Mouse (Mus musculus) heart, embryonic 10.5 days (tissue): ENCODE measurements around the gene Syngap1. TPM values are rescaled to one million over a fixed set of nuclear protein-coding genes. Genes with fewer than 3 reads are reported as not detected.
A peak's percentile ranks its signal among the peaks of the same experiment; 100 is the strongest.

Experiments
- DNase-seq: peaks from one replicate; pipeline ENCODE4 v3.0.0-alpha.2; 2017; ENCODE audit warnings: low spot score
- H3K27ac ChIP-seq: fragments of 300-500 bp; sonication (generic); 2 replicates; pipeline ENCODE4 v1.5.1; 2016; ENCODE audit warnings: mild to moderate bottlenecking
- H3K27me3 ChIP-seq: fragments of 300-500 bp; sonication (generic); 2 replicates; pipeline ENCODE4 v1.6.1; 2016; ENCODE audit warnings: mild to moderate bottlenecking; ENCODE audit not compliant: poor library complexity, insufficient read depth, severe bottlenecking
- H3K36me3 ChIP-seq: fragments of 300-500 bp; sonication (generic); 2 replicates; pipeline ENCODE4 v1.6.1; 2016; ENCODE audit warnings: mild to moderate bottlenecking, moderate library complexity
- H3K4me1 ChIP-seq: fragments of 300-500 bp; sonication (generic); 2 replicates; pipeline ENCODE4 v1.6.1; 2016; ENCODE audit warnings: mild to moderate bottlenecking
- H3K4me3 ChIP-seq: fragments of 300-500 bp; sonication (generic); 2 replicates; pipeline ENCODE4 v1.5.1; 2016; ENCODE audit warnings: mild to moderate bottlenecking, moderate library complexity
- H3K9me3 ChIP-seq: fragments of 300-500 bp; sonication (generic); 2 replicates; pipeline ENCODE4 v1.6.1; 2016; ENCODE audit warnings: mild to moderate bottlenecking, moderate library complexity
- WGBS: fragments of 180-500 bp; shearing (Covaris S2); methylation state at CpG from one replicate; pipeline ENCODE4 v1.1.7; 2016; 5-methylcytosine and 5-hydroxymethylcytosine counted together
- polyA plus RNA-seq: library from polyadenylated mRNA; unstranded; fragments of >200 nt; fragmentation: Nextera tagmentation; extraction: Ambion mirVana; gene quantifications from 2 replicates; pipeline ENCODE4 v1.2.1, GENCODE M21; 2016

Syngap1 gene
- polyA plus RNA-seq, 1 experiment from 2014 or later = 1.6 TPM

DNA sequence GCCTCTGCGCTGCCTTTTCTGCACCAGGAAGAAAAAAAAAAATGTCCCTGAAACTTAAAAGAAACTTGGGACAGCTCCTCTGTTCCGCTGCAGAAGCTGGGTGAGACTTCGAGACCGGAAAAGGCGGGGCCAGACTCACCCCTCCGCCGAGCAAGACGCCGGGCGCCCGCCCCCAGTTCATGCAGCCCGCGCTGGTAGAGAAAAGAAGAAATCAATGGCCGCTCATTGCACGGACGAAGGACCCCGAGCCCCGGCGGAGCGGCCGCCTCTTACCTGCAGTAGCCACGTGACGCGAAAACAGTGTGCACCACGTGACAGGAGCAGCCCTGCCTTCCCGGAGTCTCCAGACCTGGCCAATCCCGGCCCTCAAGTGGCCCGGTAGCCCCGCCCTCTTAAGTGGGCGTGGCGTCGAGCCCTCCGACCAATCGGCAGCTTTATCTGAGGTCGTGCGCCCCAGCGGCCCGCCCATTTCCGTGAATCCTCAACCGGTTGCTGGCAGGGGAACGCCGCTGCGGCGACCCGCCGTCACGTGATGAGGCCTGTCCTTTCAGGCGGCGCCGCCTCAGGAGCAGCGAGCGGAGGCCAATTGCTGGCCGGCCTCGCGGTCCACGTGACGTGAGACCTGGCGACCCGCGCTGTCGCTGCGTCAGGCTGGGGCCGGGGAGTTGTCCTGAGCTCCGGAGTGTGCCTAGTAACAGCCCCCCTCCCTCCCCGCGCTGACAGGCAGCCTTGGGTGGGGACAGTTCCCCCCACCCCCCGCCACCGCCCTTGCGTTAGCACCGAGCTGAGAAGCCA lies 1.7 kb upstream of the Syngap1 start, which contains the start of gene Cuta:
Gene Cuta (minus strand): TSS at position 392 of the 795 bp plus-strand sequence.
- H3K4me3 ChIP-seq = peak within 1 kb of the TSS; percentile 77
- peaks cover 32% of the 10 kb centered on the region for H3K36me3 ChIP-seq
- no peaks in the 10 kb centered on the region for H3K9me3 ChIP-seq
- under 1% methylated on average over 70 of the region's 70 CpGs for WGBS
- peak within 1 kb of the TSS; percentile 97 for H3K27ac ChIP-seq
- H3K27me3 ChIP-seq = no peaks in the 10 kb centered on the region
- DNase-seq = peak; percentile 100
- H3K4me1 ChIP-seq = peaks cover 64% of the 10 kb centered on the region

DNA sequence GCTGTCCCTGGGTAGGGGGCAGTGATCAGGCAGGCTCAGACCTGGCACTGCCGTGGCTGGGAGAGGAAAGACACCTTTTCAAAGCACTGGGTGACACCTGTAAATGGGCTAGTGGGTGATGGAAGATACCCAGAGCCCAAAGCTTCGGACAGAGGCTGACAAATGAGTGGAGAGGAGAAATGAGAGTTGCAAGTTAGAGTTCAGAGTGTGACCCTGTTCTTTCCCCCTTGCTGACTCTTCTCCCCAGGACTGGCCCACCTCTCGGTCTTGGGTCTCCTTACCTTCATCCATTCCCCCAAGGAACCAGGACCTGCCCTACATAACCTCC lies 1.1 kb upstream of the Syngap1 start:
- H3K27ac ChIP-seq = peak overlapping the region; percentile 97
- DNase-seq = no peak
- H3K4me3 ChIP-seq = peak overlapping the region; percentile 77
- no peaks in the 10 kb centered on the region for H3K9me3 ChIP-seq
- WGBS = 5% methylated on average over 3 of the region's 3 CpGs
- no peaks in the 10 kb centered on the region for H3K27me3 ChIP-seq
- peaks cover 60% of the 10 kb centered on the region for H3K4me1 ChIP-seq
- H3K36me3 ChIP-seq = peaks cover 27% of the 10 kb centered on the region

DNA sequence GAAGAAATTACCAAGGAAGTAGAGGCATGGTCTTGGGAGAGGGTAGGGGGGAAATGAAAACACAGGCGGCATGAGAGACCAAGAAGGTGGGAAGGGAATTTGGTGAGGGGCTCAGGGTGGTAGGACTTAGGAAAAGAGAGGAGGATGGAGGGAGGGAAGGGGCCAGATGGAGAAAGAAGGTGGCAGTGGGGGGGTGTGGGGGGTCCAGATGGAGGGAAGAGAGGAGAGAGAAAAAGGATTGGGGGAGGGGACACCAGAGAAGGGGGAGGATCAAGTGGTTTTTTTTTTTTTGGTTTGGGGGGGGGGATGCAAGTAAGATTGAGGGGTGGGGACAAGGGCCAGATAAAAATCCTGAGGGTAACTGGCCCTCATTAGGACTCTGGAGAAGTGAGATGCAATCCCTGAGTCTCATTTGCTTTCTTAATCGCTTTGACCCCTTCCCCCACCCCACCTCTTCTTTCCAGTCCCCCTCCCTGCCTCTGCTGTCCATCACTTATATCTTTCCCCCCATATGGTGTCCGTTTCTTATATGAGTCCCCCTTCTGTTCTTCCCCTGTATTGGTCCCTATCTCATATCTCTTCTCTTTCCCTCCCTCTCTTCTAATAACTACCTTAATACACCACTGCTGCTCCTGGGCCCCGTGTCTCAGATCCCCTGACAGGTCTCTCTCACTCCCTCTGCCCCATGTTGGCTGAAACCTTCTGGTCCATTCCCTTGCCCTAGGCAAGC lies 953 bp downstream of the Syngap1 start:
- Histone ChIP-seq H3K27me3 (no peaks in the 10 kb centered on the region), H3K4me1 (peaks cover 64% of the 10 kb centered on the region), H3K4me3 (peak overlapping the region; percentile 70), H3K27ac (peak overlapping the region; percentile 97), H3K9me3 (no peaks in the 10 kb centered on the region), H3K36me3 (peaks cover 6% of the 10 kb centered on the region)
- 12% methylated on average over 4 of the region's 4 CpGs for WGBS
- DNase-seq = no peak

DNA sequence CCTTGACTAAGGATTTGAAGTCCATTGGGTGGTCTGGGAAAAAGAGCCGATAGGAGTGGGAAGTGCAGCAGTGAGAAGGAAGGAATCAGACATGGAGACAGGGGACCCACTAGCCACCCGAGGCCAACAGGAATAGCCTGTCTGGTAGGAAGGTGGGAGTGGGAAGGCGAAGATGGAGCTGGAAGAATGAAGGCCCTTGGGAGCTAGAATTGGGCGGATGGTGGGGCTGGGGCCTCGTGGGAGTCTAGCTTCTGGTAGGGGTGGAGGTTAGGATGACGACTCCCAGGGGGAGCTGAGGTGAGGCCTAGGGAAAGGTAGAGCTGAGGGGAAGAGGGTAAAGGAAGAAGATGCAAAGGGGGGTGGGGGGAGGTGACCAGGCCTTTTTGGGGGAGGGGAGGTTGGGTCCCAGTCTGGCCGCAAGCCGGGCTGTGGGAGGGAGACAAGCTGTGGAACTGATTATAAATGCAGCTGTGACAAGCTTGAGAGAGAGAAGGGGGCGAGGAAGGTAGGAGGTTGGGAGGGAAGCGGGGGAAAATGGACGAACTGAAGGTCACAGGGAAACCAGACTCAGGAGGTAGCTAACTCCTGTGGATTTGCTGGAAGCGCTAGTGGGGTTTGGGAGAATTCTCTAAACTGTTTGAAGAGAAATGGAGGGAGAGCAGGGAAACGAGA lies 4.9 kb downstream of the Syngap1 start:
- no peaks in the 10 kb centered on the region for H3K27me3 ChIP-seq
- no peaks in the 10 kb centered on the region for H3K9me3 ChIP-seq
- peak overlapping the region; percentile 65 for H3K4me3 ChIP-seq
- H3K4me1 ChIP-seq = peaks cover 70% of the 10 kb centered on the region
- H3K27ac ChIP-seq = peak overlapping the region; percentile 91
- no peaks in the 10 kb centered on the region for H3K36me3 ChIP-seq
- 33% methylated on average over 13 of the region's 13 CpGs for WGBS
- DNase-seq = no peak

DNA sequence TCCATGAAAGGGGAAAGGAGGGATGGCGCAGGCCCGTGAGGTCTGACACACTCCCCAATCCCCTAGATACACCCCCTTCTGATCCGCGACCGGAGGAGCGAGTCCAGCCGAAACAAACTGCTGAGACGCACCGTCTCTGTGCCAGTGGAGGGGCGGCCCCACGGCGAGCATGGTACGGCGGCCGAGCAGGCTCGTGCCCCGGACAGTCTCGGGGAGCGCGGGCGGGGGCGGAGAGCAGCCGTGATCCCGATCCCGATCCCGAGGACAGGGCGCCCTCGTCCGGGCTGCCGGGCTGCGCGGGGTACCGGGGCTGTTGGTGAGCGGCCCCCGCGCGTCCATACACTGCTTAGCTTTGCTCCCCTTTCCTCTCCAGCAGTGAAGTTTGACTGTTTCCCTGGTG lies 5.5 kb downstream of the Syngap1 start:
- no peaks in the 10 kb centered on the region for H3K36me3 ChIP-seq
- no peak for DNase-seq
- peaks cover 70% of the 10 kb centered on the region for H3K4me1 ChIP-seq
- under 1% methylated on average over 37 of the region's 37 CpGs for WGBS
- H3K27ac ChIP-seq = peak overlapping the region; percentile 91
- no peaks in the 10 kb centered on the region for H3K27me3 ChIP-seq
- peak overlapping the region; percentile 65 for H3K4me3 ChIP-seq
- H3K9me3 ChIP-seq = no peaks in the 10 kb centered on the region

DNA sequence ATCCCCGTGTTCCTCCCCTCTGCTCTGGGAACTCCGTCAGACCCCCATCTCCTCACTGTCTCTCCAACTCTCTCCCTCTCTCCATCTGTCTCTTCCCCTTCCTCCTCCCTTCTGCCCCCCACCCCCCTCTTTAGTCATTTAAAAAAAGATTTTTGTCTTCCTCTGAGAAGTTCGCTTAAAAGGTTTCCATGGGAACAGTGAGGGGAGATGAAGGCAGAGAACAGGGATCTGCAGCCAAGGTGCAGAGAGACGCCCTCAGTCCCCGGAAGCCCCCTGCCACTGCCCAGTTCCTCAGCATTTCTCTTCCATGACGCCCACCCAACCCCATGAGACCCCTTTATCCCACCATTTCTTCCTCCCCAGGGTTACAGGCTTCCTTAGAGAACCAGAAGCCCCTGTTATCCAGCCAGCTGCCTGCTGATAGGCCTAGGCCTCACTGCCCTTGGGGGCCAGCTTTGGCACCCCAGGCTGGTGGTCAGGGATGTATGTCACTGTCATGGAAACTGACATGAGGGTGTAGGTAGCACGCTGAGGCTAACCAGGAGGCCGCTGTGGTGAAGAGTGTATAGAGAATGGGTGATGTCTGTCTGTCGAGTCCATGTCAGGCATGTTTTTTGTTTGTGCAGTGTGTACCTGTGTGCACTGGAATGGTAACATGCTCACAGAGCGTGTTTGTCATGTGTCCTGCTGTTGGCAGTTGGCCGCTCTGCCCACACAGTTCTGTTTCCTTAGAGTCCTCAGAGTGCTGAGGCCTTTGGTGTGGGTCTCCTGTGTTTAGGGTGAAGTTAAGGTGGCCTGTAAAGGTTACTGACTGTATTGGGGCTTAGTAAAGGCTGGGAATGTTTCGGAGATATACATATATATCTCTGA lies 6.4 kb downstream of the Syngap1 start:
- WGBS = 51% methylated on average over 12 of the region's 12 CpGs
- DNase-seq = no peak
- H3K4me1 ChIP-seq = peaks cover 71% of the 10 kb centered on the region
- H3K36me3 ChIP-seq = no peaks in the 10 kb centered on the region
- peak overlapping the region; percentile 91 for H3K27ac ChIP-seq
- peak overlapping the region; percentile 65 for H3K4me3 ChIP-seq
- no peaks in the 10 kb centered on the region for H3K27me3 ChIP-seq
- H3K9me3 ChIP-seq = no peaks in the 10 kb centered on the region

DNA sequence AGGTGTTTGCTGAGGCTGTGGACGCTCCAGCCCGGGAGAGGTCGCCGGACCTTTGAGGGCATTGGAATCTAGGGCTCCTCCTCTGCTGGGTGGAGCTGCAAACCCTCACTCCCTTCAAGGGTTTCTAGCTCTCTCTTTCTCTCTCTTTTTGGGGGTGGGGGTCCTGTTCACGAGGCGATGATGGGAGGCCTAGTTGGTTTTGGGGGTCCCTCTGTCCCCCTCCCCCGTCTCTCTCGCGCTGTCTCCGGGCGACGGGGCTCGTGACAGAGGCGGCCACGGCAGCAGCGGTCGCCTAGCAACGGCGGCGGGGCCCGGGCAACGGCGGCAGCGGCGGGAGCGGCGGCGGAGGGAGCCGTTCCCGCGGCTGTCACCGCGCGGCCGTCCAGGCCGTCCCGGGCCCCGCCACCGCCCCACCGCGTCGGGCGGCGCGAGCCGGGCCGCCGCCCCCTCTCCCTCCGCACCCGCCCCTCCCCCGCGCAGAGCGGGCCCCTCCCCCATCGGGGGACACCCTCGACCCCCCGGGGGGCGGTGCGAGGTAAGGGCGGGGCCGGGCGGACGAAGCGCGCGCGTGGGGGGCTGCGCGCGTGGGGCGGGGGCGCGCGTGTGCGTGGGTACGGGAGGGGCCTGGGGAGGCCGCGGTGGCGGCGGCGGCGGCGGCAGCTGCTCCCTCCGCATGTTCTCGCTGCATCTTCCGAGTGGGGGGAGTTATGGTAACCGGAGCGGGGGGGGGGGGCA lies 7.4 kb downstream of the Syngap1 start:
- DNase-seq = no peak
- H3K9me3 ChIP-seq = no peaks in the 10 kb centered on the region
- no peaks in the 10 kb centered on the region for H3K36me3 ChIP-seq
- peak overlapping the region; percentile 82 for H3K4me3 ChIP-seq
- H3K27ac ChIP-seq = peak overlapping the region; percentile 88
- peaks cover 77% of the 10 kb centered on the region for H3K4me1 ChIP-seq
- H3K27me3 ChIP-seq = no peaks in the 10 kb centered on the region
- WGBS = under 1% methylated on average over 44 of the region's 87 CpGs

DNA sequence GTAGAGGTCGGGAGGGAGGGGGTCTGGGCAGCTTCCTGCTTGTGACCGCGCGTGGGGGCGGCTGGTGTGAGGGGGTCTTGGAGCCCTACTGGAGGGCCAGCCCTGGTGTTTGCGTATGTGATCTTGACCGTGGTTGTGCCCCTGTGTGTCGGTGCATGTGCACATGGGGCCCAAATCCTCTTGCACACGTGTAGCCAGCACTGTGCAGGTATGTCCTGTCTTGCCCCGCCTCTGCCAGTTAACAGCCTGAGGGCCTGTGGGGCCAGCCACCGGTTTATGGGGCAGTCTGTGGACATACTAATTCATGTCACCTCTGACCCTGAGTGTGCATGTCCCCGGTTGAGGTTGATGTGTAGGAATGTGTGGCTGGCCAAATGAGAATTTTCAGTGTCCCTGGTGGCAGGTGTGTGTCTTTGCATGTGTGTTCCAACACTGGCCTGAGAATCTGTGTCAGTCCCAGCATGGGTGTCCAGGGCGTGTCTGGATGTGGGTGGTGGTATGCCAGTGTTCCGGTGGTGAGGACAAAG lies 8.1 kb downstream of the Syngap1 start:
- no peaks in the 10 kb centered on the region for H3K9me3 ChIP-seq
- peak overlapping the region; percentile 82 for H3K4me3 ChIP-seq
- peak overlapping the region; percentile 88 for H3K27ac ChIP-seq
- no peak for DNase-seq
- no peaks in the 10 kb centered on the region for H3K36me3 ChIP-seq
- WGBS = 13% methylated on average over 10 of the region's 14 CpGs
- no peaks in the 10 kb centered on the region for H3K27me3 ChIP-seq
- peaks cover 83% of the 10 kb centered on the region for H3K4me1 ChIP-seq

DNA sequence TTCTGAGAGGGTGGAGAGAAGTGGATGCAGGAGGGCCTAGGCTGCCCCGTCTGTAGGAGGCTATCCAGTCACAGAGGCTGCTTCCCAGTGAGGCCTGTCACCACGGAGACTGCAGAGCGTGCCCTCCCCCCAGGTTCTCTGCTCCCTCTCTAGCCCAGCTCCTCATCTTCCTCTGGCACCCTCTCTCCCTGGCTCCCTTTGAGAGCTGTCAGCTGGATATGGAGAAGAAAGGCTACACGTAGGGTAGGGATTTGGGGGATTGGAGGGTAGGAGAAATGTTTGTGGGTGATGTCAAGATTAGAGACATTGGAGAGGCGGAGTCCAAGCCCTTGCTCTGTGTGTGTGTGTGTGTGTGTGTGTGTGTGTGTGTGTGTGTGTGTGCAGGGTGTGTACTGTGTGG lies 8.8 kb downstream of the Syngap1 start:
- Histone ChIP-seq H3K36me3 (peaks cover 3% of the 10 kb centered on the region), H3K9me3 (no peaks in the 10 kb centered on the region), H3K4me1 (peaks cover 89% of the 10 kb centered on the region), H3K27ac (peak overlapping the region; percentile 88), H3K4me3 (peak overlapping the region; percentile 82), H3K27me3 (no peaks in the 10 kb centered on the region)
- WGBS = 40% methylated on average over 5 of the region's 5 CpGs
- no peak for DNase-seq

DNA sequence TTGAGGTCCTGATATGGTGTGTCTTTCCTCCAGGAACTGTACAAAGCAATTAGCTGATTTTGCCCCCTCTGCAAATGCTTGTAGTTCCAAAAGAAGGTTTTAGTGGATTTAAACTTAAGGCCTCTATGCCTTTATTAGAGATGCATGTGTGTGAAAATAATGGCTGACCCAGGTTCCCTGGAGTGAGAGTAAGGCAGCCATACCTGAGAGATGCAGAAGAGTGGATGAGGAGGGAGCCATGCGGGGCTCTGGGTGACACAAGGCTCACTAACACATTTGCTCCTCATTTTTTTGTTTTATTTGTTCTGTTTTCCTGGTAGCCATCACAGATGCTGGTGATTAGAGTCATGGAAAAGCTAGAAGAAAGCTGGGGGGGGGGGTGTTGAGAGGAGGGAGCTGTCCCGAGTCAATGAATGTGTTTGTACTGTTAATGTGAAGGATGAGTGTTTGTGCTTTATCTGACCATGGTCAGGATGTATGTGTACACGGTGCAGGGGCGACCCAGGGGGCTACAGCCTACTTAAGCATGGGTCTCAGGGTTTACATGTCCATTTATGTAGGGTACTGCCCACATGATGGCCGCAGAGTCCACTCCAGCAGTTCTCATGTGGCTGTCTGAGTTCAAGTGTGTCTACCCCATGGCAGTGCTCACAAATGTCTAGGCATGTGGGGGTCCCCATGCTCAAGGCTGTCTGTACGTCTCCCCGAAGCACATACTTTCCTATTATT lies 9.7 kb downstream of the Syngap1 start:
- Histone ChIP-seq H3K27ac (peak overlapping the region; percentile 89), H3K4me3 (peak overlapping the region; percentile 59), H3K27me3 (no peaks in the 10 kb centered on the region), H3K36me3 (peaks cover 11% of the 10 kb centered on the region), H3K4me1 (peaks cover 96% of the 10 kb centered on the region), H3K9me3 (no peaks in the 10 kb centered on the region)
- WGBS = 31% methylated on average over 7 of the region's 7 CpGs
- DNase-seq = no peak

DNA sequence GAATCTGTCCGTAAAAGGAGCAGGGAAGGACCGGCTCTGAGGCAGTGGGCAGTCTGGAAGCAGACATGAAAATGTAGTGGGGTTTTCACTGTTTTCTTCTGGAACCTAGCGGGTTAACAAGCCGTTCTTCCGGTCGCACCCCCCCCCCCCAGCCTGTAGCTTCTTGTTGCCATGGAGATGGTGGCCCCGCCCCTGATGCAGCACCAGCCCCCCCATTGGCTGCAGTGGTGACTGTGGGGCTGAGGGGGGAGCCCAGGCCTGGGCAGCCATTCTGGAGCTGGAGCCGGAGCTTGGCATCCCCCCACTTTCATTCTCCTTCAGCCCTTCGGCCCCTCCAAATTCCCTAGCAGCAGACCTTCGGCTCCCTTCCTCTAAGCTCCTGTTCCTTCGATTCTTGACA lies 10.4 kb downstream of the Syngap1 start:
- Histone ChIP-seq H3K36me3 (peaks cover 17% of the 10 kb centered on the region), H3K27me3 (no peaks in the 10 kb centered on the region), H3K27ac (peak overlapping the region; percentile 89), H3K4me3 (peak overlapping the region; percentile 59), H3K9me3 (no peaks in the 10 kb centered on the region), H3K4me1 (peaks cover 92% of the 10 kb centered on the region)
- DNase-seq = peak; percentile 89
- 1% methylated on average over 11 of the region's 11 CpGs for WGBS
